Mouse (Mus musculus): Measurements from ENCODE around the gene Crybg1. TPM values are rescaled to one million over a fixed set of nuclear protein-coding genes. Genes with fewer than 3 reads are reported as not detected.

Gene Crybg1
- total and polyA plus RNA-seq, 3 experiments, result 3.9 to 6.6 (median 5.2) TPM

DNA sequence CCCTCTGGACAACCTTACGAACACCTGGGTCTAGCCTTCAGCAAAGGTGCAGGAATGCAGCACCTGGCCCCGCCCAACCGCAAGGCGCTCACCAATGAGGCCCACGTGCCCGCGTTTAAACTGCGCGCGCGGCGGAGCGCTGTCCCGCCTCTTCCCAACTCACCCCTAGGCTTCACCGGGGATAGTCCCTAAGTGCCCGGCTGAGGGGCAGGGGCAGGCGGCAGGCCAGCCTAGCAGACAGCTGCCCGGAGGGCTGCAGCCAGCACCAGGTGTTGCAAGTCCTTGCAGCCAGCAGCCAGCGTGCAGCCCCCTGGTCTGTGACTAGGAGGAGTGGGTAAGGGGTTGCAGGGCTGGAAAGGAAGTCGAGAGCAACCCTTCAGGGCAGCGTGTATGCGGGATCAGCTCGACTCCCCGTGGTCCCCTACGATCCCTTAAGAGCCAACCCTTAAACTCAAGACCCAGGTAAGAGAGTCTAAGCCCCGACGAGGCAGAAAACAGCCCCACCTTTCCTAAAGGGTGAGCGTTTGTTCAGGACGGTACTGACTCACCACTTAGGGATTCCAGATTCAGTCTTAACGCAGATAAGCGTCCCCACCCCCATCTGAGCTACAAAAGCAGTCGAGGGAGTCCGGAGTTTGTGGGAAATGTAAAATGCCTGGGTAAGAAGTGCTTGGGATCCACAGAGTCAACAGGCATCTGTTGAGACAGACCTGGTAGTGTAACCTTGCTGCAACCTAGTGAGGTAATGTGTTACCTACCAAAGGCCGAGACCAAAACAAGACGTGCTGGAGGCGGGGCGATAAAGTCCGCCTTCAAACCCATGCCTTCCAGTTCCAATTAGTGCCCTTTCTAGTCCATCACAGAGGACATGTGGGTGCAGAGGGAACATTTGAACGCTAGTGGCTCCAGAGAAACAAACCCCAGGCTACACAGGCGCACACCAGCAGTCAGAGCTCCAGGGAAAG is 142.7 kb downstream of the Crybg1 start:
- no peak overlapping the region for H3K4me2 ChIP-seq (ENCODE audit: insufficient read depth, low read depth, poor library complexity, severe bottlenecking)
- in situ Hi-C loops (cut with MboI; ENCODE audit: low pct_ligation_motif_present, low pct_unique_long_range_greater_than_20kb, low sequenced_read_pairs), result no loop called here
- no peak overlapping the region for H3K27ac ChIP-seq (ENCODE audit: insufficient read depth, low read depth)
- H3K9me3 ChIP-seq (replicated peaks; ENCODE audit: low read length), result no peaks in the 10 kb centered on the region
- no peak overlapping the region for H3K4me3 ChIP-seq (replicated peaks in 1 of 3; ENCODE audit: low read depth in 2 of 3, low read length in 2 of 3, poor library complexity in 1 of 3)
- H3K27me3 ChIP-seq (replicated peaks), result no peaks in the 10 kb centered on the region
- TF ChIP-seq EP300 (IDR thresholded peaks at IDR 0.05; ENCODE audit: low read length) (no peak), CHD1 (IDR thresholded peaks at IDR 0.05; ENCODE audit: low read depth, low read length) (no peak), HCFC1 (IDR thresholded peaks at IDR 0.05; ENCODE audit: low read depth, low read length) (no peak), MXI1 (IDR thresholded peaks at IDR 0.05; ENCODE audit: low read depth, low read length) (no peak), NELFE (IDR thresholded peaks at IDR 0.05; ENCODE audit: low read depth, low read length) (no peak), RAD21 (IDR thresholded peaks at IDR 0.05; ENCODE audit: low read depth, low read length) (no peak), ZMIZ1 (IDR thresholded peaks at IDR 0.05; ENCODE audit: low read depth, low read length) (no peak), JUND (conservative IDR thresholded peaks at IDR 0.05; ENCODE audit: low read depth, low read length) (no peak), MAX (IDR thresholded peaks at IDR 0.05; ENCODE audit: low read length) (no peak), ZKSCAN1 (IDR thresholded peaks at IDR 0.05; ENCODE audit: borderline replicate concordance, low read depth, low read length) (no peak), SIN3A (IDR thresholded peaks at IDR 0.05; ENCODE audit: low read length) (no peak), POLR2AphosphoS2 (IDR thresholded peaks at IDR 0.05; ENCODE audit: low read depth, low read length) (no peak), PAX5 (IDR thresholded peaks at IDR 0.05; ENCODE audit: low read length) (no peak)
- H3K36me3 ChIP-seq (replicated peaks in 1 of 2; ENCODE audit: control insufficient read depth in 1 of 2, insufficient read depth in 1 of 2, low read length in 1 of 2), result no peaks in the 10 kb centered on the region
- DNase-seq (ENCODE audit: extremely low read depth), result no peak
- no peaks in the 10 kb centered on the region for H3K79me2 ChIP-seq (replicated peaks; ENCODE audit: control insufficient read depth, extremely low read depth, insufficient read depth, poor library complexity, severe bottlenecking)
- H3K4me1 ChIP-seq (ENCODE audit: control insufficient read depth in 1 of 2, insufficient read depth in 2 of 2), result peaks cover 0 to 9% of the 10 kb centered on the region in 2 experiments; a peak in 2 of 4 replicates
- dilution Hi-C loops (cut with MboI; ENCODE audit: extremely low pct_ligation_motif_present, extremely low pct_unique_long_range_greater_than_20kb, low sequenced_read_pairs), result no loop called here
- no peak overlapping the region for H3K9ac ChIP-seq (ENCODE audit: insufficient read depth, low read depth)

DNA sequence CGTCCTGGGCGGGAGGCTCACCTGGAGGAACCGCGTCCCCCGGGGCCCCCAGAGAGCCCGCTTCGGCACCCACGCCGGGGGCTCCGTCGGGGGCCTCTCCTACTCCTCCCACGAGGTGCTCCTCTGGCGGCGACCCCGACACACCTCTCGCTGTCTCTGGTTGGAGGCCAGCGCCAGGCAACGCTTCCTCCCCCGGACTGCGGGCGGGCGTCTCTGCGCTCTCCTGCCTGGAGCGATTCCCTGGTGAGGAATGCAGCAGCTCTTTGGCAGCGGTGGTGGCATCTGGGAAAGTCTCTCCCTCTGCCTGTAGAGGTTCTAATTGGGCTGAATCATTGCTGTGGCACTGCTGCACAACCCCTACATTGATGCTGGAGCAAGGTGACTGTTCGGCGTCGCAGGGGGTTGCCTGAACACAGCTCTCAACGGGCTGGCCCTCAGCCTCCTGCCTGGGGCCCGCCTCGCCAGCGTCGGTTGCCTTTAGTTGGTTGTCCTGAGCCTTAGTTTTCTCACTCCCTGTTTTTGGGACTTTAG is 144.4 kb downstream of the Crybg1 start:
- Histone ChIP-seq H3K27me3 (replicated peaks) (no peaks in the 10 kb centered on the region), H3K27ac (ENCODE audit: insufficient read depth, low read depth) (no peak overlapping the region), H3K4me2 (ENCODE audit: insufficient read depth, low read depth, poor library complexity, severe bottlenecking) (peak overlapping the region; percentile 30; the same call in 1 of the 2 replicates), H3K9ac (ENCODE audit: insufficient read depth, low read depth) (no peak overlapping the region), H3K36me3 (replicated peaks in 1 of 2; ENCODE audit: control insufficient read depth in 1 of 2, insufficient read depth in 1 of 2, low read length in 1 of 2) (no peaks in the 10 kb centered on the region), H3K9me3 (replicated peaks; ENCODE audit: low read length) (no peaks in the 10 kb centered on the region), H3K4me1 (ENCODE audit: control insufficient read depth in 1 of 2, insufficient read depth in 2 of 2) (peaks cover 0 to 9% of the 10 kb centered on the region in 2 experiments; a peak in 2 of 4 replicates), H3K79me2 (replicated peaks; ENCODE audit: control insufficient read depth, extremely low read depth, insufficient read depth, poor library complexity, severe bottlenecking) (no peaks in the 10 kb centered on the region), H3K4me3 (replicated peaks in 1 of 3; ENCODE audit: low read depth in 2 of 3, low read length in 2 of 3, poor library complexity in 1 of 3) (peak overlapping the region in 2 of 3 experiments; percentile 80 to 89)
- in situ Hi-C loops (cut with MboI; ENCODE audit: low pct_ligation_motif_present, low pct_unique_long_range_greater_than_20kb, low sequenced_read_pairs) (no loop called here), dilution Hi-C loops (cut with MboI; ENCODE audit: extremely low pct_ligation_motif_present, extremely low pct_unique_long_range_greater_than_20kb, low sequenced_read_pairs) (no loop called here)
- no peak for DNase-seq (ENCODE audit: extremely low read depth)
- TF ChIP-seq POLR2A (IDR thresholded peaks at IDR 0.05; ENCODE audit: low read depth, low read length), result no peak
- TF ChIP-seq EP300 (IDR thresholded peaks at IDR 0.05; ENCODE audit: low read length), result no peak
- TF ChIP-seq JUND (conservative IDR thresholded peaks at IDR 0.05; ENCODE audit: low read depth, low read length), result no peak
- TF ChIP-seq CHD1 (IDR thresholded peaks at IDR 0.05; ENCODE audit: low read depth, low read length), result no peak
- no peak for TF ChIP-seq MYC (IDR thresholded peaks at IDR 0.05; ENCODE audit: low read depth, low read length)
- TF ChIP-seq ZNF384 (IDR thresholded peaks at IDR 0.05; ENCODE audit: low read depth, low read length), result no peak
- TF ChIP-seq RAD21 (IDR thresholded peaks at IDR 0.05; ENCODE audit: low read depth, low read length), result no peak
- no peak for TF ChIP-seq MAZ (IDR thresholded peaks at IDR 0.05; ENCODE audit: low read depth, low read length)
- TF ChIP-seq POLR2AphosphoS2 (IDR thresholded peaks at IDR 0.05; ENCODE audit: low read depth, low read length), result no peak
- no peak for TF ChIP-seq ETS1 (conservative IDR thresholded peaks at IDR 0.05; ENCODE audit: low read depth, low read length)
- TF ChIP-seq NELFE (IDR thresholded peaks at IDR 0.05; ENCODE audit: low read depth, low read length), result no peak
- no peak for TF ChIP-seq CHD2 (IDR thresholded peaks at IDR 0.05; ENCODE audit: low read length)
- no peak for TF ChIP-seq MAFK (IDR thresholded peaks at IDR 0.05; ENCODE audit: insufficient replicate concordance, low read length)
